9 mouse cellular contexts compared by ENCODE assay signal in genomic region chr13:99284400-99285160, GRCm38 (mm10). TPM values are rescaled to one million over a fixed set of nuclear protein-coding genes. Genes with fewer than 3 reads are reported as not detected.
DNase-seq lines count a peak whose midpoint lies in the region; TF ChIP-seq lines count a peak whose summit lies in the region.
"Had no signal": no experiment of that assay in that cellular context is flagged by ENCODE, and none has a peak within 500 bp of the region (broad histone marks: within the 10 kb centered on the region; RNA-seq: fewer than 3 reads in every experiment).

No protein-coding gene starts in this region.

- H3K4me3 ChIP-seq in thymus, adult 2 months (ENCODE audit: control insufficient read depth, insufficient read depth, low read length), result no peak overlapping the region

- DNase-seq in cerebellum, adult 9-10 months, result peak; percentile 27
- peak; percentile 50 to 70 for DNase-seq in frontal cortex, postnatal 14 days (ENCODE audit: low spot score in 2 of 2)
- peak; percentile 22 for DNase-seq in left cerebral cortex, adult 11 months (ENCODE audit: low spot score)
- peak; percentile 26 for DNase-seq in retina, embryonic 14.5 days (ENCODE audit: low spot score)
- no peak for DNase-seq in thymus, adult 2 months
- DNase-seq in lung, postnatal 36 days, result no peak
- no peak for DNase-seq in thymus, postnatal 14 days
- no peak for DNase-seq in liver

- TF ChIP-seq POLR2A in thymus, adult 2 months (IDR thresholded peaks at IDR 0.05; ENCODE audit: control insufficient read depth, extremely low read depth, insufficient read depth, low read length, poor library complexity), result no peak

- no peak for TF ChIP-seq CTCF in thymus, adult 2 months (IDR thresholded peaks at IDR 0.05; ENCODE audit: borderline replicate concordance, control insufficient read depth, extremely low read depth, insufficient read depth, low read length, poor library complexity)

- H3K27me3 ChIP-seq in thymus, adult 2 months (ENCODE audit: control insufficient read depth, insufficient read depth, low read length), result no peaks in the 10 kb centered on the region
- H3K27me3 ChIP-seq: Patski had no signal

- 96% methylated on average over 21 of the region's 21 CpGs for WGBS in thymus, adult 2 months

- H3K4me1 ChIP-seq in thymus, adult 2 months (replicated peaks; ENCODE audit: control insufficient read depth, insufficient read depth, low read length), result no peaks in the 10 kb centered on the region

- no peaks in the 10 kb centered on the region for H3K36me3 ChIP-seq in thymus, adult 2 months (ENCODE audit: control insufficient read depth, insufficient read depth, low read length)

- H3K27ac ChIP-seq in thymus, adult 2 months (ENCODE audit: control insufficient read depth, insufficient read depth, low read length), result no peak overlapping the region

RNA-seq across cellular contexts. Expression of gene Ptcd2, which starts 59.9 kb away (rescaled TPM):
- polyA plus RNA-seq in thymus, adult 2 months (2012; rRNA removed), result 19.2 and 20.6 TPM in 2 replicates

Comparison
In these comparisons a context has a peak if more than half of its experiments do, and no peak if none do; other contexts are left out.
1. DNase-seq: peak in cerebellum, adult 9-10 months (single experiment), frontal cortex, postnatal 14 days (2 of 2), left cerebral cortex, adult 11 months (single experiment) and retina, embryonic 14.5 days (single experiment); none in thymus, adult 2 months (single experiment), lung, postnatal 36 days (single experiment), thymus, postnatal 14 days (single experiment) and liver (single experiment).